In the genomic region with DNA sequence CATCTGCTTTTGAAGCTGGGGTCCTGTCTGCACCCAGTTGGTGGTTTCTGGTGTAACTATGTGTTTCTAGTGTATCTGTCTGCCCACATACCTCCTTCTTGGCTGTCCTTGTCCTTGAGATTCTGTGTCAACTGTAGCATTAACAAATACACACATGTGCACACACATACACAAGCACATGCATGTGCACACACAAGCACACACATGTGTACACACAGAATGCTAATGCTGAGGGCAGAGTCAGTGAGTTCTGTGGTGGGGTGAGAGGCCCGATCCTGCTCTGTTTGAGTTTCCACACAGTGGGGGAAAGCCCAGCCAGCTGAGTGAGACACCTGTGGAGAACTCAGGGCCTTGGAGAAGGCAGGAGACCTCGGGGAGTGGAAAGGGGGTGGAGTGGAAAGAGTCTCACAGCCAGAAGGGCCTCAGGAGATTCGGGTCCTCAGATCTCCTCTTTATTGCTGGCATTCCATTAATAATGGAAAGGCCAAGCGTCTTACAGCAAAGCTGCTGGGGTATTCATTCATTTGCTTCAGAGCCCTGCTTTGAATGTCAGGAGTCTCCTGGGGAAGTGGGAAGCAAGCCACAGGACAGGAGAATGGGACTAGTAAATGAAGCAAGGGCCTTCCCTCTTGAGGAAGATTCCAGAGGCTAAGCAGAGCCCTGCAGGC, we compare ENCODE assay signal across 17 mouse cellular contexts. TPM values are rescaled to one million over a fixed set of nuclear protein-coding genes. Genes with fewer than 3 reads are reported as not detected.
A peak's percentile ranks its signal among the peaks of the same experiment; 100 is the strongest.
DNase-seq lines count a peak whose midpoint lies in the region; ATAC-seq and TF ChIP-seq lines count a peak whose summit lies in the region.
"Had no signal": no experiment of that assay in that cellular context is flagged by ENCODE, and none has a peak within 500 bp of the region (broad histone marks: within the 10 kb centered on the region; RNA-seq: fewer than 3 reads in every experiment).

No protein-coding gene starts in this region.

- no peak overlapping the region for H3K4me2 ChIP-seq in hindbrain, embryonic 12.5 days (replicated peaks)
- H3K4me2 ChIP-seq in hindbrain, embryonic 14.5 days (replicated peaks) = no peak overlapping the region
- no peak overlapping the region; the same call in 1 of the 2 replicates for H3K4me2 ChIP-seq in CH12.LX (ENCODE audit: insufficient read depth, low read depth, poor library complexity, severe bottlenecking)
- no peak overlapping the region for H3K4me2 ChIP-seq in forebrain, embryonic 14.5 days (ENCODE audit: low read length)
- no peak overlapping the region for H3K4me2 ChIP-seq in midbrain, embryonic 13.5 days (replicated peaks)
- H3K4me2 ChIP-seq: embryonic facial prominence, embryonic 15.5 days; heart, embryonic 12.5 days had no signal

- H3K4me1 ChIP-seq in hindbrain, embryonic 12.5 days = peaks cover 15% of the 10 kb centered on the region
- H3K4me1 ChIP-seq in hindbrain, embryonic 14.5 days (replicated peaks; ENCODE audit: control insufficient read depth, insufficient read depth, low read length) = peaks cover 13% of the 10 kb centered on the region
- H3K4me1 ChIP-seq in CH12.LX (ENCODE audit: control insufficient read depth in 1 of 2, insufficient read depth in 2 of 2) = peaks cover 38 to 87% of the 10 kb centered on the region in 2 experiments
- no peaks in the 10 kb centered on the region; the same call in 1 of the 2 replicates for H3K4me1 ChIP-seq in forebrain, embryonic 14.5 days (ENCODE audit: control insufficient read depth, insufficient read depth, low read length)
- peaks cover 29% of the 10 kb centered on the region for H3K4me1 ChIP-seq in midbrain, embryonic 13.5 days (replicated peaks)
- H3K4me1 ChIP-seq: embryonic facial prominence, embryonic 15.5 days had no signal

- no peak; the same call in 1 of the 2 replicates for TF ChIP-seq RAD21 in CH12.LX (IDR thresholded peaks at IDR 0.05; ENCODE audit: low read depth, low read length)

- H3K36me3 ChIP-seq in hindbrain, embryonic 12.5 days = no peaks in the 10 kb centered on the region
- H3K36me3 ChIP-seq in hindbrain, embryonic 14.5 days (replicated peaks; ENCODE audit: control insufficient read depth, insufficient read depth) = no peaks in the 10 kb centered on the region
- no peaks in the 10 kb centered on the region for H3K36me3 ChIP-seq in CH12.LX (replicated peaks in 1 of 2; ENCODE audit: control insufficient read depth in 1 of 2, insufficient read depth in 1 of 2, low read length in 1 of 2)
- H3K36me3 ChIP-seq in forebrain, embryonic 14.5 days (ENCODE audit: control insufficient read depth, insufficient read depth, low read length) = no peaks in the 10 kb centered on the region
- no peaks in the 10 kb centered on the region for H3K36me3 ChIP-seq in midbrain, embryonic 13.5 days
- H3K36me3 ChIP-seq: embryonic facial prominence, embryonic 15.5 days; heart, embryonic 12.5 days had no signal

- 44% methylated on average over 4 of the region's 4 CpGs for WGBS in hindbrain, embryonic 12.5 days
- WGBS in hindbrain, embryonic 14.5 days = 34% methylated on average over 4 of the region's 4 CpGs
- WGBS in forebrain, embryonic 14.5 days = 20% methylated on average over 4 of the region's 4 CpGs
- WGBS in midbrain, embryonic 13.5 days = 21% methylated on average over 4 of the region's 4 CpGs

- no peaks in the 10 kb centered on the region for H3K27me3 ChIP-seq in hindbrain, embryonic 12.5 days
- H3K27me3 ChIP-seq in hindbrain, embryonic 14.5 days (ENCODE audit: control insufficient read depth, insufficient read depth, low read length) = no peaks in the 10 kb centered on the region
- no peaks in the 10 kb centered on the region for H3K27me3 ChIP-seq in CH12.LX (replicated peaks)
- no peaks in the 10 kb centered on the region for H3K27me3 ChIP-seq in forebrain, embryonic 14.5 days (replicated peaks; ENCODE audit: control insufficient read depth, insufficient read depth, low read length)
- no peaks in the 10 kb centered on the region for H3K27me3 ChIP-seq in midbrain, embryonic 13.5 days
- H3K27me3 ChIP-seq: embryonic facial prominence, embryonic 15.5 days had no signal

- TF ChIP-seq CTCF in CH12.LX (conservative IDR thresholded peaks at IDR 0.05 in 1 of 2, IDR thresholded peaks at IDR 0.05 in 1 of 2; ENCODE audit: low read depth in 2 of 2, low read length in 2 of 2) = no peak

- ATAC-seq in hindbrain, embryonic 12.5 days (ENCODE audit: low FRiP score) = no peak
- ATAC-seq in hindbrain, embryonic 14.5 days (ENCODE audit: low FRiP score) = no peak
- no peak for ATAC-seq in forebrain, embryonic 14.5 days
- 0 out of 2 replicates have a peak, but pooled peaks have one; percentile 32 for ATAC-seq in midbrain, embryonic 13.5 days
- ATAC-seq: liver, postnatal 0 days had no signal

- dilution Hi-C loops in CH12.LX (cut with MboI; ENCODE audit: extremely low pct_ligation_motif_present, extremely low pct_unique_long_range_greater_than_20kb, low sequenced_read_pairs) = no loop called here

- no peak overlapping the region for H3K4me3 ChIP-seq in hindbrain, embryonic 12.5 days
- H3K4me3 ChIP-seq in hindbrain, embryonic 14.5 days (replicated peaks; ENCODE audit: low read length) = no peak overlapping the region
- no peak overlapping the region for H3K4me3 ChIP-seq in CH12.LX (replicated peaks in 1 of 3; ENCODE audit: low read depth in 2 of 3, low read length in 2 of 3, poor library complexity in 1 of 3)
- H3K4me3 ChIP-seq in forebrain, embryonic 14.5 days (ENCODE audit: low read depth, low read length) = no peak overlapping the region
- no peak overlapping the region for H3K4me3 ChIP-seq in midbrain, embryonic 13.5 days (replicated peaks)
- H3K4me3 ChIP-seq: embryonic facial prominence, embryonic 15.5 days; heart, embryonic 12.5 days had no signal

- no peak overlapping the region for H3K9ac ChIP-seq in hindbrain, embryonic 12.5 days
- no peak overlapping the region for H3K9ac ChIP-seq in hindbrain, embryonic 14.5 days
- no peak overlapping the region for H3K9ac ChIP-seq in CH12.LX (ENCODE audit: insufficient read depth, low read depth)
- no peak overlapping the region for H3K9ac ChIP-seq in forebrain, embryonic 14.5 days (ENCODE audit: low read length)
- H3K9ac ChIP-seq in midbrain, embryonic 13.5 days (replicated peaks) = no peak overlapping the region
- H3K9ac ChIP-seq: embryonic facial prominence, embryonic 15.5 days; heart, embryonic 12.5 days; liver, postnatal 0 days had no signal

- TF ChIP-seq EP300 in CH12.LX (IDR thresholded peaks at IDR 0.05; ENCODE audit: low read length) = peak; percentile 84

- in situ Hi-C loops in CH12.LX (cut with MboI; ENCODE audit: low pct_ligation_motif_present, low pct_unique_long_range_greater_than_20kb, low sequenced_read_pairs) = no loop called here

- DNase-seq in hindbrain, embryonic 14.5 days (ENCODE audit: low spot score) = no peak
- DNase-seq in CH12.LX (ENCODE audit: extremely low read depth) = peak; percentile 63
- DNase-seq in forebrain, embryonic 14.5 days (ENCODE audit: low spot score) = no peak
- DNase-seq in T-cell, adult 2 months (ENCODE audit: low spot score) = no peak
- DNase-seq in cerebellum, adult 9-11 months = no peak
- DNase-seq: adrenal gland, postnatal 10 days; cerebellum, adult 11-12 months; cerebellum, postnatal 36 days; kidney, adult 9 months; kidney, postnatal 4 days; liver, postnatal 0 days; lung, postnatal 10 days; thymus, postnatal 14 days had no signal

- H3K9me3 ChIP-seq in hindbrain, embryonic 12.5 days (replicated peaks) = no peaks in the 10 kb centered on the region
- H3K9me3 ChIP-seq in hindbrain, embryonic 14.5 days (ENCODE audit: control insufficient read depth, low read length) = no peaks in the 10 kb centered on the region
- H3K9me3 ChIP-seq in CH12.LX (replicated peaks; ENCODE audit: low read length) = no peaks in the 10 kb centered on the region
- H3K9me3 ChIP-seq in forebrain, embryonic 14.5 days (replicated peaks; ENCODE audit: control insufficient read depth, low read length) = no peaks in the 10 kb centered on the region
- H3K9me3 ChIP-seq in midbrain, embryonic 13.5 days = no peaks in the 10 kb centered on the region
- H3K9me3 ChIP-seq: embryonic facial prominence, embryonic 15.5 days; heart, embryonic 12.5 days had no signal

- H3K27ac ChIP-seq in hindbrain, embryonic 12.5 days = peak overlapping the region; percentile 42
- no peak overlapping the region for H3K27ac ChIP-seq in hindbrain, embryonic 14.5 days
- peak overlapping the region; percentile 21; the same call in 1 of the 2 replicates for H3K27ac ChIP-seq in CH12.LX (ENCODE audit: insufficient read depth, low read depth)
- H3K27ac ChIP-seq in forebrain, embryonic 14.5 days (ENCODE audit: low read depth, low read length) = 0 out of 2 replicates have a peak overlapping the region, but pooled peaks have one; percentile 46
- peak overlapping the region; percentile 67 for H3K27ac ChIP-seq in midbrain, embryonic 13.5 days
- H3K27ac ChIP-seq: embryonic facial prominence, embryonic 15.5 days had no signal

- TF ChIP-seq POLR2A in CH12.LX (IDR thresholded peaks at IDR 0.05; ENCODE audit: low read depth, low read length) = no peak

- H3K79me2 ChIP-seq in CH12.LX (replicated peaks; ENCODE audit: control insufficient read depth, extremely low read depth, insufficient read depth, poor library complexity, severe bottlenecking) = no peaks in the 10 kb centered on the region

TF ChIP-seq in CH12.LX, 34 proteins besides CTCF, POLR2A, EP300 and RAD21 (continues in another document):
- TF ChIP-seq RCOR1 (conservative IDR thresholded peaks at IDR 0.05; ENCODE audit: low read depth, low read length) (no peak), MYC (IDR thresholded peaks at IDR 0.05; ENCODE audit: low read depth, low read length) (no peak), BHLHE40 (IDR thresholded peaks at IDR 0.05; ENCODE audit: low read depth, low read length) (peak; percentile 88), IRF4 (IDR thresholded peaks at IDR 0.05; ENCODE audit: low read depth, low read length) (peak; percentile 73), ZMIZ1 (IDR thresholded peaks at IDR 0.05; ENCODE audit: low read depth, low read length) (no peak), JUND (conservative IDR thresholded peaks at IDR 0.05; ENCODE audit: low read depth, low read length) (0 out of 2 replicates have a peak, but pooled peaks have one; percentile 26), MAZ (IDR thresholded peaks at IDR 0.05; ENCODE audit: low read depth, low read length) (peak; percentile 38; the same call in 1 of the 2 replicates), MAX (IDR thresholded peaks at IDR 0.05; ENCODE audit: low read length) (peak; percentile 78), TCF12 (IDR thresholded peaks at IDR 0.05; ENCODE audit: low read depth, low read length) (peak; percentile 97), MXI1 (IDR thresholded peaks at IDR 0.05; ENCODE audit: low read depth, low read length) (0 out of 2 replicates have a peak, but pooled peaks have one; percentile 35)

RNA-seq across cellular contexts. Expression of a gene that starts 41.9 kb away (rescaled TPM):
- polyA plus RNA-seq in hindbrain, embryonic 12.5 days (2016; fragmentation: Nextera tagmentation; extraction: Ambion mirVana) = 1.8 and 2.9 TPM in 2 replicates
- polyA plus RNA-seq in hindbrain, embryonic 14.5 days (2014; fragmentation: Nextera tagmentation; extraction: Ambion mirVana) = 7.7 and 8.7 TPM in 2 replicates
- total RNA-seq in CH12.LX (2012; rRNA removed) = not detected in 2 replicates
- total RNA-seq in CH12.LX (2014; rRNA removed) = not detected in 2 replicates
- not detected in 2 replicates for polyA plus RNA-seq in CH12.LX (2012; ENCODE audit: insufficient read length, low read depth)
- 0.89 and 1.3 TPM in 2 replicates for polyA plus RNA-seq in forebrain, embryonic 14.5 days (2014; fragmentation: Nextera tagmentation; extraction: Ambion mirVana)
- polyA plus RNA-seq in midbrain, embryonic 13.5 days (2015; fragmentation: Nextera tagmentation; extraction: Ambion mirVana) = 2.5 and 4.1 TPM in 2 replicates
